8 mouse cellular contexts compared by ENCODE assay signal in the genomic region with DNA sequence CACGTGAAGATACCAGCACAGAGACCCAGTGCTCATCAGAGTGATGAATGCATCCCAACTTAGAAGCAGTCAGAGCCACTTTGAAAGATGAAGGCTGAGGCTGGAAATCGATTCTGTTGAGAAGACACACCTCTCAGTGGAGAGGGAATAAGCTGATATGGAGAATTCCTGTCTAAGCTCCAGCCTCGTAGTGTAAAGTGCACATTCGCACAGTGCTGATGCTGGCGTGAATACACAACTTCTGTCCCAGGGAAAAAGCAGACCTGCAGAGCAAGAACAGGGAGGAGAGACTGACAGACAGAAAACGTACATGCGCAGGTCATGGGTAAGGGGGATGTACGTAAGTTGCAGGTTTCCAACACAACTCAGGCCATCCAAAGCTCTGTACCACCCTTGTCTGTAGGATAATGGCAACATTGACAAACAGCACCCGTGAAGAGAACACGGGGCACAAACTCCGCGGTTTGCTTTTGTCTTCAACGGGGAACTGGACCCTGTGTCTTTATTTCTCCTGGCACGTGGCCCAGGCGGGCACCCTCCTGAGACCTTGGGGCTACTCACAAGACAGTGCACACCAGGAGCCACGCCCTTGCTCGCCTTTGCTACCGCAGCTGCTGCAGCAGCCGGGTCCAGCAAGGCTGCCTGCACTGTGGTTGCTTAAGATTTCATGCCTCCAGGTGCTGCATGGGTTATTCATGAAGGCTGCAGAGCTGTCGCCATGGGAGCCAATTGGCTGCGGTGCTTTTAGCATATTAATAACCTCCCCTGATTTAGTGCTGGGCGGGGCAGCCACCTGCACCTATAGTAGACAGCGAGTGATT.
DNase-seq lines count a peak whose midpoint lies in the region; ATAC-seq and TF ChIP-seq lines count a peak whose summit lies in the region.

No protein-coding gene starts in this region.

- peak overlapping the region; percentile 27 for H3K4me3 ChIP-seq in hindbrain, embryonic 14.5 days (replicated peaks; ENCODE audit: low read length)
- H3K4me3 ChIP-seq in left cerebral cortex, adult 2 months, result peak overlapping the region; percentile 48
- peak overlapping the region; percentile 36 for H3K4me3 ChIP-seq in neural tube, embryonic 15.5 days (replicated peaks)

- peaks cover 23% of the 10 kb centered on the region for H3K4me1 ChIP-seq in hindbrain, embryonic 14.5 days (replicated peaks; ENCODE audit: control insufficient read depth, insufficient read depth, low read length)
- H3K4me1 ChIP-seq in neural tube, embryonic 15.5 days, result peaks cover 17% of the 10 kb centered on the region

- 9% methylated on average over 23 of the region's 23 CpGs for WGBS in hindbrain, embryonic 14.5 days
- WGBS in neural tube, embryonic 15.5 days, result 8% methylated on average over 23 of the region's 23 CpGs

- no peak for TF ChIP-seq CTCF in left cerebral cortex, adult 2 months (IDR thresholded peaks at IDR 0.05)

- DNase-seq in cerebellum, postnatal 10 days, result peak; percentile 67 to 71
- no peak for DNase-seq in cerebellum, adult 11 months
- DNase-seq in embryo, embryonic 11 days, result peak; percentile 73
- DNase-seq in hindbrain, embryonic 14.5 days (ENCODE audit: low spot score), result peak; percentile 73
- peak; percentile 20 to 40 for DNase-seq in left cerebral cortex, adult 2 months (ENCODE audit: extremely low spot score in 1 of 2, low spot score in 2 of 2)

- peak overlapping the region; percentile 66 for H3K4me2 ChIP-seq in hindbrain, embryonic 14.5 days (replicated peaks)
- peak overlapping the region; percentile 66 for H3K4me2 ChIP-seq in neural tube, embryonic 15.5 days

- H3K27ac ChIP-seq in hindbrain, embryonic 14.5 days, result peak overlapping the region; percentile 84
- H3K27ac ChIP-seq in left cerebral cortex, adult 2 months, result no peak overlapping the region
- H3K27ac ChIP-seq in neural tube, embryonic 15.5 days (replicated peaks), result peak overlapping the region; percentile 78

- no peaks in the 10 kb centered on the region for H3K36me3 ChIP-seq in hindbrain, embryonic 14.5 days (replicated peaks; ENCODE audit: control insufficient read depth, insufficient read depth)
- no peaks in the 10 kb centered on the region for H3K36me3 ChIP-seq in neural tube, embryonic 15.5 days

- ATAC-seq in hindbrain, embryonic 14.5 days (ENCODE audit: low FRiP score), result peak; percentile 89
- peak; percentile 88 for ATAC-seq in neural tube, embryonic 15.5 days (ENCODE audit: low FRiP score)
- ATAC-seq in megakaryocyte, adult 5-6 weeks (ENCODE audit: poor library complexity, severe bottlenecking), result no peak
- no peak for ATAC-seq in inflammation-experienced regulatory T-cells, adult 6 months

- H3K9me3 ChIP-seq in hindbrain, embryonic 14.5 days (ENCODE audit: control insufficient read depth, low read length), result no peaks in the 10 kb centered on the region
- H3K9me3 ChIP-seq in neural tube, embryonic 15.5 days (replicated peaks), result no peaks in the 10 kb centered on the region

- H3K9ac ChIP-seq in hindbrain, embryonic 14.5 days, result peak overlapping the region; percentile 59
- 0 out of 2 replicates have a peak overlapping the region, but pooled peaks have one; percentile 5 for H3K9ac ChIP-seq in neural tube, embryonic 15.5 days (replicated peaks)

- no peaks in the 10 kb centered on the region for H3K27me3 ChIP-seq in hindbrain, embryonic 14.5 days (ENCODE audit: control insufficient read depth, insufficient read depth, low read length)
- no peaks in the 10 kb centered on the region for H3K27me3 ChIP-seq in neural tube, embryonic 15.5 days (replicated peaks)

- intact Hi-C loops in left cerebral cortex, adult 2 months (cut with DNase I), result no loop called here

Comparison
In these comparisons a context has a peak if more than half of its experiments do, and no peak if none do; other contexts are left out.
1. ATAC-seq: peak in hindbrain, embryonic 14.5 days (single experiment) and neural tube, embryonic 15.5 days (single experiment); none in megakaryocyte, adult 5-6 weeks (single experiment) and inflammation-experienced regulatory T-cells, adult 6 months (single experiment).
2. Peak in every context shown above with its lines, with median percentiles within 50 percentile points of each other: H3K4me3 ChIP-seq.